Mouse (Mus musculus) lung, postnatal 25 days (tissue): ENCODE results near the gene Pramel6.
"Not testable (repeated sequence)": the region's sequence is repeated elsewhere in the genome, so short reads cannot be mapped to it uniquely, and the experiment has no call there.

ENCODE experiments used
- DNase-seq: peaks from one replicate; pipeline ENCODE4 v3.0.0; 2022; ENCODE audit warnings: low spot score

Pramel6 gene

GRCm38 (mm10) chr2:87506265-87506664 is at the start of gene Pramel6:
Pramel6 (plus strand) TSS chr2:87506565.
- no peak for DNase-seq

GRCm38 (mm10) chr2:87461769-87462168 is 44.6 kb upstream of the Pramel6 start:
- no peak for DNase-seq

- DNase-seq = no peak
These were observed 26.2 kb upstream of the Pramel6 start for GRCm38 (mm10) chr2:87480207-87480606.

GRCm38 (mm10) chr2:87481158-87481557 is 25.2 kb upstream of the Pramel6 start:
- no peak for DNase-seq

GRCm38 (mm10) chr2:87482276-87482675 is 24.1 kb upstream of the Pramel6 start:
- DNase-seq = no peak

GRCm38 (mm10) chr2:87496993-87497392 is 9.4 kb upstream of the Pramel6 start, which contains the start of gene Pramel7:
Pramel7 (minus strand) TSS chr2:87497093.
- not testable (repeated sequence) for DNase-seq

GRCm38 (mm10) chr2:87515046-87515445 is 8.7 kb downstream of the Pramel6 start:
- DNase-seq = no peak

- no peak for DNase-seq
These were observed 9.2 kb downstream of the Pramel6 start for GRCm38 (mm10) chr2:87515457-87516060.

- DNase-seq = no peak
These were observed 10.2 kb downstream of the Pramel6 start for GRCm38 (mm10) chr2:87516581-87516980.

- DNase-seq = no peak
These were observed 14.3 kb downstream of the Pramel6 start for GRCm38 (mm10) chr2:87520651-87521050.

GRCm38 (mm10) chr2:87525899-87526616 is 19.7 kb downstream of the Pramel6 start:
- DNase-seq = not testable (repeated sequence)

GRCm38 (mm10) chr2:87531496-87531895 is 25.1 kb downstream of the Pramel6 start, which contains the start of gene Olfr153:
Olfr153 (plus strand) TSS chr2:87531796.
- no peak for DNase-seq

GRCm38 (mm10) chr2:87534826-87535225 is 28.5 kb downstream of the Pramel6 start:
- DNase-seq = no peak

- no peak for DNase-seq
These were observed 39.1 kb downstream of the Pramel6 start, which contains the start of gene Olfr1128 for GRCm38 (mm10) chr2:87545442-87545841. Olfr1128 (minus strand) TSS chr2:87545542.
